Mouse (Mus musculus) lung, adult 18-20 months (tissue): Measurements from ENCODE around the gene Ehhadh.
"Not testable (repeated sequence)": the region's sequence is repeated elsewhere in the genome, so short reads cannot be mapped to it uniquely, and the experiment has no call there.

Experiments used
- DNase-seq, 2 experiments: peaks; one replicate each; pipeline ENCODE4 v3.0.0; 2022; ENCODE audit warnings: mixed read lengths in 2 of 2

Ehhadh gene

GRCm38 (mm10) chr16:21793875-21794696, 6.5 kb upstream of the Ehhadh start, which contains the start of gene Map3k13:
TSS of gene Map3k13 (plus strand) at chr16:21794346.
- peak; percentile 95 for DNase-seq

GRCm38 (mm10) chr16:21793080-21793810, 5.6 kb upstream of the Ehhadh start:
- DNase-seq, result not testable (repeated sequence)

- no peak for DNase-seq
These were observed 4.2 kb upstream of the Ehhadh start for GRCm38 (mm10) chr16:21791779-21792178.

GRCm38 (mm10) chr16:21790469-21790868, 2.9 kb upstream of the Ehhadh start:
- no peak for DNase-seq

- no peak for DNase-seq
These were observed 1.6 kb upstream of the Ehhadh start for GRCm38 (mm10) chr16:21789180-21789579.

GRCm38 (mm10) chr16:21788581-21788980, 974 bp upstream of the Ehhadh start:
- no peak for DNase-seq

- no peak for DNase-seq
These were observed 1.3 kb downstream of the Ehhadh start for GRCm38 (mm10) chr16:21786317-21786716.

GRCm38 (mm10) chr16:21785000-21785399, 2.6 kb downstream of the Ehhadh start:
- DNase-seq, result no peak

- no peak for DNase-seq
These were observed 4.8 kb downstream of the Ehhadh start for GRCm38 (mm10) chr16:21782807-21783206.

GRCm38 (mm10) chr16:21781895-21782294, 5.7 kb downstream of the Ehhadh start:
- DNase-seq, result no peak

- no peak for DNase-seq
These were observed 6.3 kb downstream of the Ehhadh start for GRCm38 (mm10) chr16:21781277-21781676.

- DNase-seq, result no peak
These were observed 8.5 kb downstream of the Ehhadh start for GRCm38 (mm10) chr16:21779149-21779548.

GRCm38 (mm10) chr16:21778293-21778866, 9.2 kb downstream of the Ehhadh start:
- DNase-seq, result no peak

- DNase-seq, result no peak
These were observed 12.9 kb downstream of the Ehhadh start for GRCm38 (mm10) chr16:21774725-21775124.

GRCm38 (mm10) chr16:21769667-21770066, 17.9 kb downstream of the Ehhadh start:
- DNase-seq, result no peak

GRCm38 (mm10) chr16:21768255-21768654, 19.4 kb downstream of the Ehhadh start:
- DNase-seq, result no peak

GRCm38 (mm10) chr16:21758447-21758846, 29.2 kb downstream of the Ehhadh start:
- no peak for DNase-seq

GRCm38 (mm10) chr16:21743401-21743800, 44.2 kb downstream of the Ehhadh start:
- no peak for DNase-seq

GRCm38 (mm10) chr16:21742898-21743297, 44.7 kb downstream of the Ehhadh start:
- no peak for DNase-seq

- no peak for DNase-seq
These were observed 45.3 kb downstream of the Ehhadh start for GRCm38 (mm10) chr16:21742191-21742870.

- DNase-seq, result no peak
These were observed 46.1 kb downstream of the Ehhadh start for GRCm38 (mm10) chr16:21741542-21741941.

GRCm38 (mm10) chr16:21735638-21736037, 52.0 kb downstream of the Ehhadh start:
- no peak for DNase-seq

- peak; percentile 58 to 84 for DNase-seq
These were observed 59.7 kb downstream of the Ehhadh start for GRCm38 (mm10) chr16:21727897-21728364.
